Mouse (Mus musculus): Measurements from ENCODE around the gene C1d. TPM values are rescaled to one million over a fixed set of nuclear protein-coding genes. Genes with fewer than 3 reads are reported as not detected.

Gene C1d
- polyA plus RNA-seq, 1 experiment from 2014 or later: 102 TPM

DNA sequence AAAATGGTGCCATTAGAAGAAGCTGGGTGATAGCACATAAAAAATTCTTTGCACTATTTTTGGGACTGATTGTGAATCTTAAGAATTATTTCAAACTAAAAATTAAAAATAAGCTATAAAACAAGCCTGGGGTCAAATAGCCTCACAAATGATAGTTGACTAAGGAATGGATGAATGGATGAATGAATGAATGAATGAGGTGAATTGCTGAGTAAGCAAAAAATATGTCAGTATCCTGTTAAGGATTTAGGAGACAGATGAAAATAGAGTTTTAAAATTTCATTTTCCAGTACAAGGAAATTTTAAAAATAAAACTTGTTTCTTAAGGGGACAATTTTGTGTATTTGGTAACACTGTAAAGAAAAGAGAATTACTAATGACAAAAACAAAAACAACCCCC lies 50.1 kb downstream of the C1d start:
- Histone ChIP-seq H3K4me2 (ENCODE audit: low read depth, low read length) (no peak overlapping the region), H3K4me1 (ENCODE audit: control insufficient read depth, insufficient read depth, low read length) (no peaks in the 10 kb centered on the region; the same call in 1 of the 2 replicates), H3K9me3 (replicated peaks; ENCODE audit: control insufficient read depth, low read length) (no peaks in the 10 kb centered on the region), H3K27ac (ENCODE audit: low read length) (no peak overlapping the region), H3K9ac (ENCODE audit: low read length) (no peak overlapping the region), H3K4me3 (replicated peaks; ENCODE audit: low read length) (no peak overlapping the region), H3K27me3 (ENCODE audit: control insufficient read depth, insufficient read depth, low read length) (no peaks in the 10 kb centered on the region), H3K36me3 (ENCODE audit: control insufficient read depth, insufficient read depth, low read length) (no peaks in the 10 kb centered on the region)
- ATAC-seq (ENCODE audit: insufficient read depth, low FRiP score): no peak

Other genes with a start within 250 kb of the C1d start
- gene Cnrip1, start 206.0 kb upstream of the C1d start, polyA plus RNA-seq (2015; fragmentation: Nextera tagmentation; extraction: Ambion mirVana): 30.8 and 31.4 TPM in 2 replicates
- 2.5 and 3.2 TPM in 2 replicates for gene Plek, start 205.2 kb upstream of the C1d start, polyA plus RNA-seq (2015; fragmentation: Nextera tagmentation; extraction: Ambion mirVana)
- gene Ppp3r1, start 98.3 kb upstream of the C1d start, polyA plus RNA-seq (2015; fragmentation: Nextera tagmentation; extraction: Ambion mirVana): 78.7 and 86.5 TPM in 2 replicates
- gene Wdr92, start 75.5 kb upstream of the C1d start, polyA plus RNA-seq (2015; fragmentation: Nextera tagmentation; extraction: Ambion mirVana): 24.6 and 26.4 TPM in 2 replicates
- 63.6 and 70.0 TPM in 2 replicates for gene Pno1, start 46.0 kb upstream of the C1d start, polyA plus RNA-seq (2015; fragmentation: Nextera tagmentation; extraction: Ambion mirVana)